Mouse (Mus musculus) liver, postnatal 0 days (tissue): ENCODE results near the gene Magi2. TPM values are rescaled to one million over a fixed set of nuclear protein-coding genes. Genes with fewer than 3 reads are reported as not detected.

ENCODE experiments used
- ATAC-seq: fragments of 200-750 bp; cut with Nextera tagmentation; 2 replicates; pipeline ENCODE4 v1.8.0; 2017; ENCODE audit warnings: mild to moderate bottlenecking, moderate library complexity
- DNase-seq: peaks from one replicate; pipeline ENCODE4 v3.0.0-alpha.2; 2016
- H3K27ac ChIP-seq: fragments of 300-500 bp; sonication (generic); 2 replicates; pipeline ENCODE4 v1.5.1; 2014; ENCODE audit warnings: antibody characterized with exemption, moderate library complexity, mild to moderate bottlenecking, low read depth
- H3K27me3 ChIP-seq: fragments of 300-500 bp; sonication (generic); 2 replicates; pipeline ENCODE4 v1.6.1; 2014; ENCODE audit warnings: low read length, control low read depth, mixed read lengths; ENCODE audit not compliant: insufficient read depth
- H3K36me3 ChIP-seq: fragments of 300-500 bp; sonication (generic); replicated peaks from 2 replicates; pipeline ENCODE4 v1.6.1; 2014; ENCODE audit warnings: mild to moderate bottlenecking, control low read depth, low read length, moderate library complexity, mixed read lengths; ENCODE audit not compliant: insufficient read depth
- H3K4me1 ChIP-seq: fragments of 300-500 bp; sonication (generic); 2 replicates; pipeline ENCODE4 v1.6.1; 2014; ENCODE audit warnings: antibody characterized with exemption, mild to moderate bottlenecking, control low read depth; ENCODE audit not compliant: insufficient read depth
- H3K4me2 ChIP-seq: fragments of 300-500 bp; sonication (generic); 2 replicates; pipeline ENCODE4 v1.6.1; 2014; ENCODE audit warnings: low read depth, mild to moderate bottlenecking, low read length, moderate library complexity, mixed read lengths
- H3K4me3 ChIP-seq: fragments of 300-500 bp; sonication (generic); 2 replicates; pipeline ENCODE4 v1.5.1; 2014; ENCODE audit warnings: low read depth, low read length
- H3K9ac ChIP-seq: fragments of 300-500 bp; sonication (generic); replicated peaks from 2 replicates; pipeline ENCODE4 v1.6.1; 2014; ENCODE audit warnings: mild to moderate bottlenecking, moderate library complexity
- H3K9me3 ChIP-seq: fragments of 300-500 bp; sonication (generic); 2 replicates; pipeline ENCODE4 v1.6.1; 2016; ENCODE audit warnings: mild to moderate bottlenecking, control low read depth, low read length, mixed read lengths
- CTCF ChIP-seq: sonication (generic); IDR thresholded peaks from 2 replicates; pipeline ENCODE4 v1.5.1; 2016; ENCODE audit warnings: antibody characterized with exemption, low read depth
- EP300 ChIP-seq: IDR thresholded peaks from 2 replicates; pipeline ENCODE4 v1.6.1; 2016; ENCODE audit warnings: antibody characterized with exemption, low read depth, mild to moderate bottlenecking
- WGBS: fragments of 180-500 bp; shearing (Covaris S2); extraction: QIAGEN DNeasy Blood & Tissue Kit; methylation state at CpG from one replicate; pipeline ENCODE4 v1.1.7; 2014; ENCODE audit not compliant: insufficient replicate concordance; 5-methylcytosine and 5-hydroxymethylcytosine counted together
- polyA plus RNA-seq: library from polyadenylated mRNA; unstranded; fragments of >200 nt; fragmentation: Nextera tagmentation; extraction: Ambion mirVana; gene quantifications from 2 replicates; pipeline ENCODE4 v1.2.1, GENCODE M21; 2015

Magi2 gene
- polyA plus RNA-seq, 1 experiment from 2014 or later, result 0.08 TPM

- no peaks in the 10 kb centered on the region for H3K4me1 ChIP-seq
- H3K4me2 ChIP-seq, result no peak overlapping the region
- 76% methylated on average over 2 of the region's 2 CpGs for WGBS
- TF ChIP-seq EP300 (no peak), CTCF (no peak)
- no peak for ATAC-seq
- no peak overlapping the region for H3K9ac ChIP-seq
- no peak overlapping the region for H3K27ac ChIP-seq
- H3K9me3 ChIP-seq, result no peaks in the 10 kb centered on the region
- H3K36me3 ChIP-seq, result no peaks in the 10 kb centered on the region
- no peaks in the 10 kb centered on the region for H3K27me3 ChIP-seq
- DNase-seq, result no peak
- no peak overlapping the region for H3K4me3 ChIP-seq
Measured at GRCm38 (mm10) chr5:20275632-20276031, 1048.8 kb downstream of the Magi2 start.

GRCm38 (mm10) chr5:20285080-20285840 lies 1058.4 kb downstream of the Magi2 start:
- H3K4me3 ChIP-seq, result no peak overlapping the region

DNA sequence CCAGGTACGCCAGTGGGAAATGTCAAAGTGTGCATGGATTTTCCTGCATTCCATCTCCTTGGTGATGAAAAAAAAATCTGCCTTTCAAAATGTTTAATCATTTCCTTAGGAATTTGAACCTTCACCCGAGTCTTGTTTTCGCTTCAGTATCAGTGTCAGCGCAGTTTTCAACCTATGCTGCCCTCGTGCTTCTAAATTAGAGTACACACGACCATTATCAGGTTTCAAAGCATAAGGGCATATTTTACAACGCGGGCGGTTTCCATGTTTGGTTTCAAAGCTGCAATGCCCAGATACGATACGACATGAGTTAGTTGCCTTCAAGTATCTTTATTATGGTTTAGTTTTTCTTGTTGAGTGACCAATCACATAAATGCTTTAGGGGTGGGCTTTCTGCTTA lies 1067.7 kb downstream of the Magi2 start:
- no peak overlapping the region for H3K4me2 ChIP-seq
- whole genome bisulfite sequencing, result 69% methylated on average over 11 of the region's 11 CpGs
- TF ChIP-seq CTCF, result no peak
- TF ChIP-seq EP300, result no peak
- no peaks in the 10 kb centered on the region for H3K27me3 ChIP-seq
- H3K9me3 ChIP-seq, result no peaks in the 10 kb centered on the region
- no peak for DNase-seq
- H3K9ac ChIP-seq, result no peak overlapping the region
- no peaks in the 10 kb centered on the region for H3K36me3 ChIP-seq
- no peak overlapping the region for H3K27ac ChIP-seq
- ATAC-seq, result no peak
- H3K4me1 ChIP-seq, result no peaks in the 10 kb centered on the region
- no peak overlapping the region for H3K4me3 ChIP-seq

More at GRCm38 (mm10) chr5:20285080-20285840, 1058.4 kb downstream of the Magi2 start:
- no peaks in the 10 kb centered on the region for H3K4me1 ChIP-seq
- H3K27ac ChIP-seq, result no peak overlapping the region
- no peak for ATAC-seq
- H3K36me3 ChIP-seq, result no peaks in the 10 kb centered on the region
- no peaks in the 10 kb centered on the region for H3K27me3 ChIP-seq
- H3K4me2 ChIP-seq, result no peak overlapping the region
- no peak overlapping the region for H3K9ac ChIP-seq
- TF ChIP-seq CTCF (no peak), EP300 (no peak)
- DNase-seq, result no peak
- 73% methylated on average over 8 of the region's 8 CpGs for WGBS
- H3K9me3 ChIP-seq, result no peaks in the 10 kb centered on the region

GRCm38 (mm10) chr5:20299816-20300215 lies 1073.0 kb downstream of the Magi2 start:
- DNase-seq (no peak), ATAC-seq (no peak)
- Histone ChIP-seq H3K4me1 (no peaks in the 10 kb centered on the region), H3K27me3 (no peaks in the 10 kb centered on the region), H3K36me3 (no peaks in the 10 kb centered on the region), H3K4me2 (no peak overlapping the region), H3K4me3 (no peak overlapping the region), H3K27ac (no peak overlapping the region), H3K9ac (no peak overlapping the region), H3K9me3 (no peaks in the 10 kb centered on the region)
- 57% methylated on average over 6 of the region's 6 CpGs for WGBS
- TF ChIP-seq EP300 (no peak), CTCF (no peak)

GRCm38 (mm10) chr5:20303056-20303965 lies 1076.5 kb downstream of the Magi2 start:
- Histone ChIP-seq H3K27me3 (no peaks in the 10 kb centered on the region), H3K36me3 (no peaks in the 10 kb centered on the region), H3K4me1 (no peaks in the 10 kb centered on the region), H3K4me2 (no peak overlapping the region), H3K27ac (no peak overlapping the region), H3K4me3 (no peak overlapping the region), H3K9ac (no peak overlapping the region), H3K9me3 (no peaks in the 10 kb centered on the region)
- WGBS, result 81% methylated on average over 8 of the region's 8 CpGs
- TF ChIP-seq CTCF (no peak), EP300 (no peak)
- ATAC-seq (no peak), DNase-seq (no peak)

DNA sequence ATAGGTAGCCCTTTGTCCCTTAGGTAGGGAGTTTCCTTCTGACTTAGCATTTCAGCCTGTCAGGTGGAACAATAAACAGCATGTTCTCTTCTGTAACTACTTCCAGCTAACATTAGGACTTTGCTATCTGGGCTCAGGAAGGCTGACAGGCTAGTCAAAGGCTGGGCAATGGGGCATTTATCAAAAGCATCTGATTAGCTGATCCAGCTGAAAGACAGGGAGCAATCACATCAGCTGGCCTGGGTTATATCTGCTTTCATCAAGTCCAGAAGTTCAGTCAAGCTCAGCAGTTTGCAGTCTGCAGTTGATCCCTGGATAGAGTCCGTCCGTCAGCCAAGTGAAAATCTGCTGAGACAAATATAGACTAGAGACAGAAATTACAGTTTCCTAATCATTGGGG lies 1094.1 kb downstream of the Magi2 start:
- H3K9ac ChIP-seq, result no peak overlapping the region
- no peak overlapping the region for H3K4me3 ChIP-seq
- WGBS, result 67% methylated on average over 2 of the region's 2 CpGs
- DNase-seq, result no peak
- no peaks in the 10 kb centered on the region for H3K36me3 ChIP-seq
- no peaks in the 10 kb centered on the region for H3K4me1 ChIP-seq
- TF ChIP-seq EP300 (no peak), CTCF (no peak)
- H3K9me3 ChIP-seq, result no peaks in the 10 kb centered on the region
- H3K27ac ChIP-seq, result no peak overlapping the region
- no peaks in the 10 kb centered on the region for H3K27me3 ChIP-seq
- ATAC-seq, result no peak
- no peak overlapping the region for H3K4me2 ChIP-seq
